Mouse (Mus musculus): ENCODE results near the gene Rtcb.

The Rtcb gene

GRCm38 (mm10) chr10:85957464-85957950 lies at the start of gene Rtcb:
Rtcb (minus strand) TSS chr10:85957823.
- DNase-seq: peak; percentile 97 to 98

- no peak for DNase-seq
These were observed 48.8 kb upstream of the Rtcb start for GRCm38 (mm10) chr10:86006455-86006854.

DNA sequence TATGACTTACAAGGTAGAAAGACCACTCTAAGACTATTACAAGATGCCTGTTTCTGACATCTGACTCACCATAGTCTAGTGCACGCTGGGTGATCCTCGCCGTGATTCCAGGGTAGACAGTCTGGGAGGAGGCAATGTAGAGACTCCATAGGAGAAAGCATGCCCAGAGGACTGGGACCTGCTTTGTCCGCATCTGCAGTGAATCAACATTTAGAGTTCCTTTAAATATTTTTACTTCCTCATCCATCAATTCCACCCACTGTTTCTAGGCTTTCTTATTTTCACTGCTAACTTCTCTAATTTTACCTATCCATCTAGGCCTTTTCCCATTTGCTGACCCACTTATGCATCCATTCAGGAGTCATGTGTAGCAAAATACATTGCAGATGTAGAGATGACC lies 42.8 kb upstream of the Rtcb start:
- no peak for DNase-seq

- no peak for DNase-seq
These were observed 37.0 kb upstream of the Rtcb start for GRCm38 (mm10) chr10:85994543-85995104.

DNA sequence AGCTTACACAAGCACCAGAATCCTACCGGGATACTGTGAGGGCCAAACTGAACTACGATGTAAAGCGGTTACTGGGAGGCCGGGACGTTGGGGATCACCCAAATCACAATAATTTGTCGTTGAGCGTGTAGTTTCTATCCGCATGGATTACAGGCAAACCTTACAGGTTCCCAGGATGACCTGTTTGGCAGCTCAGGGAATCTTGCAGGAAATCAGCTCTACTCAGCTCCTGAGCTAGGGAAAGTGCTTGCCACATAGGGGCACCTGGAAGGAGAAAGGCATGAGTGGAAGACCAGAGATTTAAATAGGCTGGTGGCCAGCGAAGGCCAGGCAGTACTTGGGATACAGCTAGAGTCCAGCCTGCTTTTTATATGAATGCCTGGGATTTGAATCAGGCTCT lies 36.2 kb upstream of the Rtcb start:
- no peak for DNase-seq

DNA sequence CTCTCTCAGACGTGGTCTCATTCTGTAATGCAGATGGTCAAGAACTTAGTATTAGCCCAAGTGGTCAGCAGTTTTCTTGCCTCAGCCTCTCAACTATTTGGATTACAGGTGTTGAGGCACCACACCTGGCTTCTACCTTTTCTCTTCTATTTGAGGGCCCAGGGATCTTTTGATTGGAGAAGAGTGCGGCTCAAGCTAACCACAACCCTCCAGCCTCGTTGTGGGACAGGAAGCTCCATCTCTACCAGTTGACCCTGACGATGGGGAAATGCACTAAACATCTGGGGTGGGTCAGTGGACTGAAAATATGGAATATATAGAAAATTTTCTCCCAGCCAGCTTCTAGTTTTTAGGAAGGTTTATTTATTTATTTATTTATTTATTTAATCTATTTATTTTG lies 34.8 kb upstream of the Rtcb start:
- no peak for DNase-seq

- no peak for DNase-seq
These were observed 31.9 kb upstream of the Rtcb start for GRCm38 (mm10) chr10:85989412-85990115.

DNA sequence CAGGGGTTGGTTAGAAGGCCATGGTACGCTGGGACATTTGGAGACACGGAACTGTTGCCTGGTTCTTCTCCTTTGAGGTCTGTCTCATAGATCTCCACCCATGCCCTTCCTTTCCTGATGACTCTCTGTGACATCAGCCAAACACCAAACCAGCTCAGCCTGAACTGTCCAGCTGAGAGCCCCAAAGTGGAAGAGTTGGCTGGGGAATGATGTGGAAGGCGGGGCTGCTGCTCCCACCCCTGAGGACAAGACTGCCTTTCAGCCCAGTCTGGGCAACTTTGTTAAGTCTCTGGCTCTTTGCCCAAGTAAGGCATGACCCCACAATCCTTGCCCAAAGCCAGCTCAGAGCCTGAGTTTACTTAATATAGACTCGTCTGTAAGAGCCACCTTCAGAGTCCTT lies 15.3 kb upstream of the Rtcb start:
- no peak for DNase-seq

DNA sequence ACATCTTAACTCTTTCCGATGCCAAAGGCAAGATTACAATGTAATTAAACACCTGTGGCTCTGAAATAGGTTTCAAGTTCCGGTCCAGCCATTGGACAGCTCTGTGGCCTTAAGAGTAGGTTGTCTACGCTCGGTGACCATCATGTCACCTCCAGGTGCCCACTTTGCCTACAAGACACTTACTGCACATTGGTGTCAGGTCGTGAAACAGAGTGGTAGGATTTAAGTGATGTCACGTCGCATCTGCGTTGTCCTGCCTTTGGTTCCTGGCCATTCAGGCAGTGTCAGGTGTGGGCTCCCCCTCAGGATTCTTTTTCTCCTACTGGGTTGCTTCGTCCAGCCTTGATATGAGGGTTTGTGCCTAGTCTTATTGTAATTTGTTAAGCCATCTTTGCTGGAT lies 14.2 kb upstream of the Rtcb start:
- DNase-seq: no peak

GRCm38 (mm10) chr10:85969894-85970620 lies 12.4 kb upstream of the Rtcb start:
- DNase-seq: peak in 1 of 2 experiments; percentile 57

DNA sequence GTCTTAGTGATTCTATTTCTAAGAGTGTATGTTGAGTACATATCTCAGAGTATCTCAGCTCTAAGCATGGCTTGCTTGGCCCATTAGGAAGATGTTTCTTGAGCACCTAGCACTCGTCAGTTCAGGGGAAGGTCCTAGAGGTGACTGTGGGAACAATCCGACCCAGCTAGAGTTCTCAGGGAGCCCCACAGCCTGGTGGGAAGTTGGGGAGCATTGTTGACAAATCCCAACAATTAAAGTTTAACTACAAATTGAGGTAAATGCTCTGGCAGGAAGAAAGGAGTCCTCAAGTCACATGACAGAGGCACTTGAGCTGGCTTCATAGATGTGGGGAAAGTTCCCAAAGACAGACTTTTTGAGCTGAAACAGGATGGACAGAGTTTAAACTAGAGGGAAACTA lies 11.1 kb upstream of the Rtcb start:
- peak in 1 of 2 experiments; percentile 18 for DNase-seq

GRCm38 (mm10) chr10:85968157-85968634 lies 10.6 kb upstream of the Rtcb start:
- DNase-seq: peak; percentile 86 to 92

DNA sequence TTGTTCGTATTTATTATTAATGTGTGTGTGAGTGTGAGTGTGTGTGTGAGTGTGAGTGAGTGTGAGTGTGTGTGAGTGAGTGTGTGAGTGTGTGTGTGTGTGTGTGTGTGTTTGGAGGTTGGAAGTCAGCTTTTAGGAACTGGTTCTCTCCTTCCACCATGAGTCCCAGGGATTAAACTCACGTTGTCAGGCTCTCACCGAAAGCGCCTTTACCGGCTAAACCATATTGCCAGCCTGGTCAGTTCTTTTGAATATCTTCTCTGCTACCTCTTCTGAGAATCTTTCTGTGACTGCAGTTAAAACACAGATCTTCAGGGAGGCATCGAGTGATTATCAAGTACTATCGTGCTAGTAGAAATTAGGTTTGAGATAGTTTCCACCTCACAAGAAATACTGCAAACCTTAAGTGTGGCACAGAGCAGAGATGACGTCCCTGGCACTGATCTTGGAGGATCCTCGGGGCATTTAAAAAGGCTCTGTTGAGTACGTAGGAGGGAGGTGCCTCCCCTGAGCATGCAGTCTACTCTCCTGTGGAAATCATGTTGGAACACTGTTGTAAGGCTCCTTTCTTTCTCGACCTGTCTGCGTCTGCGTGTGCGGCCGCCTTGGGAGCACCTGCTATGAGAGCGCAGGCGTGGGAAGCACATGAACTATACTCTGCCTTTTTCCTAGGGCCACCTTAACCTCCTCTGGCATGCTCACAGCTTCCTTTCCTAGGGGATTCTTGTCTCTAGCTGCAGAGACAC lies 10.0 kb upstream of the Rtcb start:
- DNase-seq: no peak

GRCm38 (mm10) chr10:85966476-85966875 lies 8.9 kb upstream of the Rtcb start:
- DNase-seq: no peak

- DNase-seq: no peak
These were observed 6.7 kb upstream of the Rtcb start for GRCm38 (mm10) chr10:85964316-85964715.

- DNase-seq: no peak
These were observed 5.3 kb upstream of the Rtcb start for GRCm38 (mm10) chr10:85962897-85963296.

DNA sequence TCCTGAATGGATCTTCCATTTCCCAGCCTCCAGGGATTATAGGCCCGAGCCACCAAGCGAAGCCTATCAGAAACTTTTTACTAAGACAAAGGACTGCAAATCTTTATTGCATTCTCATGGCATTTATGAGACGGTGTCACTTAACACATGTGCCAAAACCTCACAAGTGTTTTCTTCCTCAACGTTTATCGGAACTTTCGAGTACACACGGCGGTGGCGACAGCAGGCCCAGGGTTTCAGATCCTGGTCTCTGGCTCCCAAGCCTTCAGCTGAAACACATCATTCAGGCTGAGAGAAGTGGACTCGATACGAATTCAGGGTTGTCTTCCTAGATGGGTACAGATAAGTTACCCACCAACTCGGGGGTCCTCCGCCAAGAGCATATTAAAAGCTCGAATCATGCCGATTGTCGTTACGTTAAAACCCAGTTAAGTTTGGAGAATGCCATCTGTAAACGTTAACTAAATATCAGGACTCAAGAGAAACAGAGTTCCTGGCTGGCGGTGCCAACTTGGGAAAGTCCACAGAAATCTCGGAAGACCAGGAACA lies 678 bp downstream of the Rtcb start:
- no peak for DNase-seq

GRCm38 (mm10) chr10:85954429-85954828 lies 3.2 kb downstream of the Rtcb start:
- DNase-seq: peak; percentile 41 to 46

- peak; percentile 9 to 62 for DNase-seq
These were observed 4.2 kb downstream of the Rtcb start for GRCm38 (mm10) chr10:85953401-85953800.

DNA sequence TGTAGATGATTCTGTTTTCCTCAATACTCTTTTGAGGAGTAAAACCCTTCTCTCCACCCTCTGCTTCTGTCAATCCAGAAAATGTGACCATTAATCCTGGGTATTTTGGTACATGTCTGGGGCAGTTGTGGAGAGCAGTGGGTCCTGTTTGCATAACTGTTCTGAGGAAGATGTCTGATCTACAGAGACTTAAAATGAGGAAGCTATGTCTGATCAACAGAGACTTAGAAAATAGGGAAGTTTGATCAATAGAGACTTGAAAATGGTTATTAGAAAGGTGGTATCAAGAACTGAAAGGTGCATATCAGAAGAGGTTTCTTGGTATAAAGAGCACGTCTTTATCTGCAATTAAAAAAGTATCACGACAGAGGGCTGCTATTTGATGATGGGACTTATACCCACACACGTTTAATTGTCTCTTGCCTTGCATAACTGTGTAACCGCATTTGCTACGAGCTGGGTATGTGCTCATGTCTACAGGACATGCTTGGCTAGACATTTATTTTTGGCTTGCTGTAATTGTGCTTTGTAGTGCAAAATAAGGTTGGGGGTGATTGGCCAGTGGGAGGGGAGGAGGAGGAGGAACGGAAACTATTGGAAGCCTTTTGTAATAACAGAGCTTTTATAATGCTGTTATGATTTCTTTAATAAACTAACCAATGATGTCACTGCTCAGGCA lies 5.7 kb downstream of the Rtcb start:
- DNase-seq: no peak

- DNase-seq: no peak
These were observed 9.0 kb downstream of the Rtcb start for GRCm38 (mm10) chr10:85948483-85949196.
